Mouse (Mus musculus) Muller cell, postnatal 12 days (primary cell): ENCODE data around the gene Chmp1a.
"Not testable (repeated sequence)": the region's sequence is repeated elsewhere in the genome, so short reads cannot be mapped to it uniquely, and the experiment has no call there.

ENCODE experiments used
- DNase-seq: peaks from one replicate; pipeline ENCODE4 v3.0.0-alpha.2; 2015; ENCODE audit errors: inconsistent ontology term

The Chmp1a gene

GRCm38 (mm10) chr8:123231742-123232141 lies 19.2 kb upstream of the Chmp1a start:
- no peak for DNase-seq

GRCm38 (mm10) chr8:123230326-123230725 lies 17.8 kb upstream of the Chmp1a start:
- not testable (repeated sequence) for DNase-seq

GRCm38 (mm10) chr8:123228416-123228815 lies 15.9 kb upstream of the Chmp1a start:
- DNase-seq, result no peak

- peak; percentile 88 for DNase-seq
These were observed 12.0 kb upstream of the Chmp1a start, which contains the start of gene Cdk10 for GRCm38 (mm10) chr8:123224278-123225266. Gene Cdk10, plus strand, starts transcription at chr8:123224842.

GRCm38 (mm10) chr8:123220917-123221316 lies 8.4 kb upstream of the Chmp1a start:
- no peak for DNase-seq

- DNase-seq, result no peak
These were observed 2.9 kb upstream of the Chmp1a start for GRCm38 (mm10) chr8:123215430-123215829.

- peak; percentile 32 for DNase-seq
These were observed 682 bp upstream of the Chmp1a start for GRCm38 (mm10) chr8:123213118-123213772.

- peak; percentile 16 for DNase-seq
These were observed 687 bp downstream of the Chmp1a start for GRCm38 (mm10) chr8:123211876-123212275.

GRCm38 (mm10) chr8:123203571-123203970 lies 9.0 kb downstream of the Chmp1a start:
- no peak for DNase-seq

- DNase-seq, result peak; percentile 54
These were observed 10.3 kb downstream of the Chmp1a start for GRCm38 (mm10) chr8:123202288-123202687.

- DNase-seq, result no peak
These were observed 12.7 kb downstream of the Chmp1a start for GRCm38 (mm10) chr8:123199864-123200263.

GRCm38 (mm10) chr8:123197016-123197415 lies 15.5 kb downstream of the Chmp1a start:
- DNase-seq, result not testable (repeated sequence)

GRCm38 (mm10) chr8:123193771-123194170 lies 18.8 kb downstream of the Chmp1a start:
- no peak for DNase-seq

GRCm38 (mm10) chr8:123191908-123192307 lies 20.7 kb downstream of the Chmp1a start:
- DNase-seq, result no peak

GRCm38 (mm10) chr8:123190678-123191077 lies 21.9 kb downstream of the Chmp1a start:
- DNase-seq, result peak; percentile 84

GRCm38 (mm10) chr8:123188841-123189240 lies 23.7 kb downstream of the Chmp1a start:
- no peak for DNase-seq

- DNase-seq, result no peak
These were observed 24.6 kb downstream of the Chmp1a start for GRCm38 (mm10) chr8:123188006-123188405.

GRCm38 (mm10) chr8:123185566-123186409 lies 26.8 kb downstream of the Chmp1a start, which contains the start of gene Dpep1:
Gene Dpep1, plus strand, starts transcription at chr8:123186242.
- DNase-seq, result no peak

- DNase-seq, result no peak
These were observed 31.2 kb downstream of the Chmp1a start for GRCm38 (mm10) chr8:123181391-123181790.

- no peak for DNase-seq
These were observed 54.6 kb downstream of the Chmp1a start, which contains the start of gene Sult5a1 for GRCm38 (mm10) chr8:123157888-123158465. Gene Sult5a1, minus strand, starts transcription at chr8:123158315.
